26 mouse cellular contexts compared by ENCODE assay signal in genomic region chr17:29400044-29400443, GRCm38 (mm10). TPM values are rescaled to one million over a fixed set of nuclear protein-coding genes. Genes with fewer than 3 reads are reported as not detected.
DNase-seq lines count a peak whose midpoint lies in the region; ATAC-seq and TF ChIP-seq lines count a peak whose summit lies in the region.
"Had no signal": no experiment of that assay in that cellular context is flagged by ENCODE, and none has a peak within 500 bp of the region (broad histone marks: within the 10 kb centered on the region; RNA-seq: fewer than 3 reads in every experiment).

No protein-coding gene starts in this region.

- H3K9me3 ChIP-seq in heart, embryonic 10.5 days: no peaks in the 10 kb centered on the region
- H3K9me3 ChIP-seq in intestine, embryonic 16.5 days (ENCODE audit: control insufficient read depth, low read length): no peaks in the 10 kb centered on the region
- H3K9me3 ChIP-seq in intestine, postnatal 0 days (ENCODE audit: control insufficient read depth): no peaks in the 10 kb centered on the region
- no peaks in the 10 kb centered on the region for H3K9me3 ChIP-seq in limb, embryonic 10.5 days (replicated peaks)
- H3K9me3 ChIP-seq: embryonic facial prominence, embryonic 12.5 days; embryonic facial prominence, embryonic 15.5 days; forebrain, embryonic 13.5 days; G1E; heart, embryonic 13.5 days; hindbrain, embryonic 10.5 days; hindbrain, embryonic 15.5 days had no signal

- no peak for ATAC-seq in intestine, embryonic 16.5 days
- ATAC-seq in intestine, postnatal 0 days: no peak
- ATAC-seq in frontal cortex, adult (ENCODE audit: low TSS enrichment): no peak
- ATAC-seq: forebrain, embryonic 13.5 days; forebrain, embryonic 16.5 days; Patski had no signal

- intact Hi-C loops in heart, postnatal 25 days (cut with DNase I): no loop called here

- H3K4me1 ChIP-seq in heart, embryonic 10.5 days: peaks cover 54% of the 10 kb centered on the region
- H3K4me1 ChIP-seq in intestine, embryonic 16.5 days (ENCODE audit: control insufficient read depth, insufficient read depth, low read length): peaks cover 31% of the 10 kb centered on the region
- peaks cover 9% of the 10 kb centered on the region for H3K4me1 ChIP-seq in intestine, postnatal 0 days (replicated peaks; ENCODE audit: control insufficient read depth, insufficient read depth, low read length)
- H3K4me1 ChIP-seq in limb, embryonic 10.5 days: peaks cover 60% of the 10 kb centered on the region

- no peaks in the 10 kb centered on the region for H3K36me3 ChIP-seq in heart, embryonic 10.5 days
- H3K36me3 ChIP-seq in intestine, embryonic 16.5 days (ENCODE audit: control insufficient read depth, insufficient read depth, low read length): no peaks in the 10 kb centered on the region
- H3K36me3 ChIP-seq in intestine, postnatal 0 days (ENCODE audit: control insufficient read depth, insufficient read depth): no peaks in the 10 kb centered on the region
- no peaks in the 10 kb centered on the region for H3K36me3 ChIP-seq in limb, embryonic 10.5 days
- H3K36me3 ChIP-seq: embryonic facial prominence, embryonic 12.5 days; embryonic facial prominence, embryonic 15.5 days; G1E; heart, embryonic 13.5 days; hindbrain, embryonic 10.5 days; hindbrain, embryonic 15.5 days had no signal

- WGBS in heart, embryonic 10.5 days: 48% methylated on average over 5 of the region's 5 CpGs
- WGBS in intestine, embryonic 16.5 days: 69% methylated on average over 5 of the region's 5 CpGs
- whole genome bisulfite sequencing in intestine, postnatal 0 days: 65% methylated on average over 5 of the region's 5 CpGs
- WGBS in limb, embryonic 10.5 days: 66% methylated on average over 5 of the region's 5 CpGs

- TF ChIP-seq CTCF in intestine, postnatal 0 days (IDR thresholded peaks at IDR 0.05; ENCODE audit: low read depth): no peak

- no peak overlapping the region for H3K4me2 ChIP-seq in intestine, embryonic 16.5 days (ENCODE audit: low read depth, low read length)
- no peak overlapping the region for H3K4me2 ChIP-seq in intestine, postnatal 0 days (replicated peaks; ENCODE audit: low read depth)
- H3K4me2 ChIP-seq: embryonic facial prominence, embryonic 12.5 days; embryonic facial prominence, embryonic 15.5 days; forebrain, embryonic 13.5 days; heart, embryonic 13.5 days; hindbrain, embryonic 15.5 days had no signal

- no peak overlapping the region for H3K9ac ChIP-seq in intestine, embryonic 16.5 days (ENCODE audit: low read depth, low read length)
- no peak overlapping the region for H3K9ac ChIP-seq in intestine, postnatal 0 days (ENCODE audit: low read depth, low read length)
- H3K9ac ChIP-seq: embryonic facial prominence, embryonic 12.5 days; embryonic facial prominence, embryonic 15.5 days; forebrain, embryonic 13.5 days; heart, embryonic 13.5 days; hindbrain, embryonic 15.5 days had no signal

- H3K27ac ChIP-seq in heart, embryonic 10.5 days: peak overlapping the region; percentile 94
- H3K27ac ChIP-seq in intestine, embryonic 16.5 days (ENCODE audit: low read length): peak overlapping the region; percentile 11; the same call in 1 of the 2 replicates
- H3K27ac ChIP-seq in intestine, postnatal 0 days (ENCODE audit: low read depth, low read length): no peak overlapping the region
- peak overlapping the region; percentile 95; the same call in 1 of the 2 replicates for H3K27ac ChIP-seq in limb, embryonic 10.5 days
- H3K27ac ChIP-seq: embryonic facial prominence, embryonic 12.5 days; embryonic facial prominence, embryonic 15.5 days; forebrain, embryonic 13.5 days; gastrocnemius, adult 2 months; heart, embryonic 13.5 days; hindbrain, embryonic 15.5 days had no signal

- no peak overlapping the region for H3K4me3 ChIP-seq in heart, embryonic 10.5 days
- H3K4me3 ChIP-seq in intestine, embryonic 16.5 days (ENCODE audit: low read length): no peak overlapping the region
- H3K4me3 ChIP-seq in intestine, postnatal 0 days (ENCODE audit: low read depth, low read length): no peak overlapping the region
- no peak overlapping the region for H3K4me3 ChIP-seq in limb, embryonic 10.5 days
- H3K4me3 ChIP-seq: embryonic facial prominence, embryonic 12.5 days; embryonic facial prominence, embryonic 15.5 days; forebrain, embryonic 13.5 days; gastrocnemius, adult 2 months; heart, embryonic 13.5 days; hindbrain, embryonic 15.5 days had no signal

- 0 out of 2 replicates have a peak, but pooled peaks cover 8% of the 10 kb centered on the region for H3K27me3 ChIP-seq in heart, embryonic 10.5 days (ENCODE audit: insufficient read depth, poor library complexity, severe bottlenecking)
- no peaks in the 10 kb centered on the region for H3K27me3 ChIP-seq in intestine, embryonic 16.5 days (replicated peaks; ENCODE audit: control insufficient read depth, insufficient read depth, low read length)
- H3K27me3 ChIP-seq in intestine, postnatal 0 days (replicated peaks; ENCODE audit: control insufficient read depth, insufficient read depth, low read length): no peaks in the 10 kb centered on the region
- H3K27me3 ChIP-seq in limb, embryonic 10.5 days (ENCODE audit: low read depth, poor library complexity, severe bottlenecking): no peaks in the 10 kb centered on the region
- H3K27me3 ChIP-seq: CH12.LX; embryonic facial prominence, embryonic 12.5 days; embryonic facial prominence, embryonic 15.5 days; hindbrain, embryonic 15.5 days; Patski had no signal

- DNase-seq in heart, embryonic 10.5 days (ENCODE audit: low spot score): no peak
- no peak for DNase-seq in heart, postnatal 25 days (ENCODE audit: low spot score)
- no peak for DNase-seq in limb, embryonic 10.5 days (ENCODE audit: low spot score)
- peak; percentile 53 for DNase-seq in yolk sac, embryonic 10.5 days (ENCODE audit: low spot score)
- DNase-seq: adrenal gland, postnatal 10 days; B cell, adult 2 months; cerebellum, adult 11 months; cerebellum, adult 2 months; cerebellum, adult 9-11 months; cerebellum, postnatal 25 days; gastrocnemius, adult 2 months; gastrocnemius, postnatal 14 days; heart, postnatal 14 days had no signal

RNA-seq across cellular contexts. Expression of gene Fgd2, which starts 39.3 kb away (rescaled TPM):
- polyA plus RNA-seq in heart, embryonic 10.5 days (2016; fragmentation: Nextera tagmentation; extraction: Ambion mirVana): 2.2 and 3.8 TPM in 2 replicates
- 1 to 10 TPM; 1.8 to 2.7 TPM for total RNA-seq in heart, postnatal 25 days (2021)
- 9.8 and 11.5 TPM in 2 replicates for polyA plus RNA-seq in intestine, embryonic 16.5 days (2015; fragmentation: Nextera tagmentation; extraction: Ambion mirVana)
- polyA plus RNA-seq in intestine, postnatal 0 days (2015; fragmentation: Nextera tagmentation; extraction: Ambion mirVana): 4.9 and 6.0 TPM in 2 replicates
- polyA plus RNA-seq in limb, embryonic 10.5 days (2016; fragmentation: Nextera tagmentation; extraction: Ambion mirVana): 6.4 and 6.7 TPM in 2 replicates

RNA-seq across cellular contexts. Expression of gene Mtch1, which starts 52.3 kb away (rescaled TPM):
- polyA plus RNA-seq in heart, embryonic 10.5 days (2016; fragmentation: Nextera tagmentation; extraction: Ambion mirVana): 281 and 310 TPM in 2 replicates
- total RNA-seq in heart, postnatal 25 days (2021): 100 to 1,000 TPM; 220 TPM
- polyA plus RNA-seq in intestine, embryonic 16.5 days (2015; fragmentation: Nextera tagmentation; extraction: Ambion mirVana): 31.7 and 146 TPM in 2 replicates
- polyA plus RNA-seq in intestine, postnatal 0 days (2015; fragmentation: Nextera tagmentation; extraction: Ambion mirVana): 139 and 143 TPM in 2 replicates
- polyA plus RNA-seq in limb, embryonic 10.5 days (2016; fragmentation: Nextera tagmentation; extraction: Ambion mirVana): 234 and 286 TPM in 2 replicates
